Mouse (Mus musculus): ENCODE measurements at regions not wholly inside any gene's neighbourhood (a gene's known extent, or its start where the extent isn't known, plus 50 kb on each side); places are given as distances from the start of the nearest gene placed in this dataset.

- Histone ChIP-seq H3K9me3 (replicated peaks; ENCODE audit: insufficient read depth, low read length) (no peaks in the 10 kb centered on the region), H3K79me2 (ENCODE audit: control insufficient read depth, insufficient read depth, low read length, poor library complexity) (no peaks in the 10 kb centered on the region), H3K27me3 (ENCODE audit: control insufficient read depth in 1 of 2, insufficient read depth in 2 of 2, low read length in 2 of 2) (no peaks in the 10 kb centered on the region; a peak in 1 of 4 replicates), H3K4me1 (ENCODE audit: control insufficient read depth in 1 of 2, insufficient read depth in 2 of 2, low read length in 2 of 2) (no peaks in the 10 kb centered on the region), H3K9ac (ENCODE audit: control insufficient read depth, low read depth, low read length, poor library complexity, severe bottlenecking) (no peak overlapping the region), H3K36me3 (ENCODE audit: control insufficient read depth in 1 of 2, insufficient read depth in 2 of 2, low read length in 2 of 2) (no peaks in the 10 kb centered on the region), H3K27ac (ENCODE audit: control insufficient read depth, low read depth, low read length) (no peak overlapping the region), H3K4me3 (ENCODE audit: control insufficient read depth in 1 of 2, insufficient read depth in 1 of 2, low read depth in 2 of 2, low read length in 2 of 2) (no peak overlapping the region)
- TF ChIP-seq NELFE (IDR thresholded peaks at IDR 0.05; ENCODE audit: low read depth, low read length) (no peak), GABPA (IDR thresholded peaks at IDR 0.05; ENCODE audit: low read depth, low read length) (no peak), POLR2AphosphoS5 (IDR thresholded peaks at IDR 0.05; ENCODE audit: borderline replicate concordance, low read depth, low read length) (no peak), TAL1 (IDR thresholded peaks at IDR 0.05; ENCODE audit: low read length) (no peak), CHD1 (IDR thresholded peaks at IDR 0.05; ENCODE audit: low read depth, low read length) (no peak), MAX (IDR thresholded peaks at IDR 0.05; ENCODE audit: low read length) (no peak), USF1 (IDR thresholded peaks at IDR 0.05; ENCODE audit: low read depth, low read length) (no peak), ZMIZ1 (IDR thresholded peaks at IDR 0.05; ENCODE audit: low read depth, low read length) (no peak), SMC3 (IDR thresholded peaks at IDR 0.05; ENCODE audit: low read depth, low read length) (no peak), GATA1 (IDR thresholded peaks at IDR 0.05; ENCODE audit: low read depth, low read length) (no peak), HCFC1 (IDR thresholded peaks at IDR 0.05; ENCODE audit: low read depth, low read length) (no peak), ZNF384 (IDR thresholded peaks at IDR 0.05; ENCODE audit: low read depth, low read length) (no peak), RAD21 (IDR thresholded peaks at IDR 0.05; ENCODE audit: low read depth, low read length) (no peak)
- no peak for DNase-seq (ENCODE audit: low read depth, low spot score)
Observed at GRCm38 (mm10) chr9:88073579-88073978, 253.4 kb upstream of the Nt5e start.

DNA sequence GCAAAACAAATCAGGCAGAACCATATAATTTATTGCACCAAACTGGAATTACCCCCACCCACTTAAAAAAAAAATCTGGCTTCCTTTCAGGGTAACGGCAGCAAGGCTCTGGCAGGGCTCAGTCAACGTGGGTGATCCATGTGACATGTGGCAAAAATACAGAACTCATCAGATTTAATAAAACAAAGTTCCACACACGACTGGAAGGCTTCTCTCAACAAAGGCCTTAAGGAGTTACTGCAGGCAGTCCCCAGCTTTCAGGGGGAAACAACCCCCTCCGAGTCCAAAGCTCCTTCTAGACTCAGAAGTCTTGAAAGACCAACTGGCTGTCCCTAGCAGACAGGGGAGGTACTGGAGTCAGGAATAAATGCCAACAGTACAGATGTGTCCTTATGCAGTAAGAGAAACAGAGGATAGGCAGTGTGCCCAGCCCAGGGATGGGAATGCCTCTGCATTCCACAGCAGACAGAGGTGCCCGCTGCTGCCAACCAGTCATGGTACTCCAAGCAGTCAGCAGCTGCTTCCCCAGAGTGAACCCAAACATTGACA is 244.0 kb upstream of the Nt5e start:
- H3K9ac ChIP-seq (ENCODE audit: control insufficient read depth, low read depth, low read length, poor library complexity, severe bottlenecking) = no peak overlapping the region
- no peaks in the 10 kb centered on the region for H3K4me1 ChIP-seq (ENCODE audit: control insufficient read depth in 1 of 2, insufficient read depth in 2 of 2, low read length in 2 of 2)
- H3K27ac ChIP-seq (ENCODE audit: control insufficient read depth, low read depth, low read length) = no peak overlapping the region
- TF ChIP-seq ZC3H11A (IDR thresholded peaks at IDR 0.05; ENCODE audit: low read depth, low read length) = no peak
- no peaks in the 10 kb centered on the region for H3K27me3 ChIP-seq (ENCODE audit: control insufficient read depth in 1 of 2, insufficient read depth in 2 of 2, low read length in 2 of 2)
- no peak for DNase-seq (ENCODE audit: low read depth, low spot score)
- H3K79me2 ChIP-seq (ENCODE audit: control insufficient read depth, insufficient read depth, low read length, poor library complexity) = no peaks in the 10 kb centered on the region
- H3K9me3 ChIP-seq (replicated peaks; ENCODE audit: insufficient read depth, low read length) = no peaks in the 10 kb centered on the region
- no peak overlapping the region for H3K4me3 ChIP-seq (ENCODE audit: control insufficient read depth in 1 of 2, insufficient read depth in 1 of 2, low read depth in 2 of 2, low read length in 2 of 2)
- H3K36me3 ChIP-seq (ENCODE audit: control insufficient read depth in 1 of 2, insufficient read depth in 2 of 2, low read length in 2 of 2) = no peaks in the 10 kb centered on the region

DNA sequence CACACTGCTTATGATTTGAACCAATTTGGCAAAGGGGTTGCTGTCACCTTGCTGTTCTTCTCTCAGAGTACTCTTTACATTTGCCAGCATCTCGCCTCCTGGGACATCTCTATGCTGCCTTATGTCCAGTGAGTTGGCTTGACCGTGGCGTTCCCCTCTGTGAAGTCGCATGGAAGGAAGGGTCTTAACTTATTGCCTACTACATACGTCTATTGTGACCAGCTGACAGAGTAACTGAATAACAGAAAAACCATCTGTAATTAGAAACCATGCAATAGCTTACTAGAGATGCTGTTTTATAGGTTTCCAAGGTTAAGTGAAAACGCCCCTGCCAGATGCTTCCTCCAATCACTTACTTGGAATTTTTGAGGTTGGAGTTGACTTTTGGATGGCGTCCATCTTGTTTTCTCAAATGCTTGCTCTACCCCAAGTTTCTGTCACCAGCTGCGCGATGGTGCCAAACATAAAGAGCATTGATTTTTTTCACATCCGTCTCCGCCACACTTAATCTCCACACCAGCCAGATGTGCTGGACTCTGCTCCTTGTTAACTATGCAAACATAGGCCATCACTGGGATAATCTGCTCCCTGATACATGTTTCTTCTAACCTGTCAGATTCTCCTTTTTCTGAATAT is 241.7 kb upstream of the Nt5e start:
- H3K4me3 ChIP-seq (ENCODE audit: control insufficient read depth in 1 of 2, insufficient read depth in 1 of 2, low read depth in 2 of 2, low read length in 2 of 2) = no peak overlapping the region
- no peak overlapping the region for H3K27ac ChIP-seq (ENCODE audit: control insufficient read depth, low read depth, low read length)
- no peaks in the 10 kb centered on the region for H3K4me1 ChIP-seq (ENCODE audit: control insufficient read depth in 1 of 2, insufficient read depth in 2 of 2, low read length in 2 of 2)
- no peak overlapping the region for H3K9ac ChIP-seq (ENCODE audit: control insufficient read depth, low read depth, low read length, poor library complexity, severe bottlenecking)
- no peaks in the 10 kb centered on the region for H3K9me3 ChIP-seq (replicated peaks; ENCODE audit: insufficient read depth, low read length)
- no peak for TF ChIP-seq ZMIZ1 (IDR thresholded peaks at IDR 0.05; ENCODE audit: low read depth, low read length)
- DNase-seq (ENCODE audit: low read depth, low spot score) = no peak
- H3K27me3 ChIP-seq (ENCODE audit: control insufficient read depth in 1 of 2, insufficient read depth in 2 of 2, low read length in 2 of 2) = no peaks in the 10 kb centered on the region
- no peaks in the 10 kb centered on the region for H3K36me3 ChIP-seq (ENCODE audit: control insufficient read depth in 1 of 2, insufficient read depth in 2 of 2, low read length in 2 of 2)
- H3K79me2 ChIP-seq (ENCODE audit: control insufficient read depth, insufficient read depth, low read length, poor library complexity) = no peaks in the 10 kb centered on the region
